Mouse (Mus musculus): ENCODE measurements around the gene Gpr161. TPM values are rescaled to one million over a fixed set of nuclear protein-coding genes. Genes with fewer than 3 reads are reported as not detected.
"Not testable (repeated sequence)": the region's sequence is repeated elsewhere in the genome, so short reads cannot be mapped to it uniquely, and the experiment has no call there.

Gene Gpr161
- polyA plus RNA-seq, 1 experiment from 2014 or later: 2.2 TPM

- peaks cover 68% of the 10 kb centered on the region for H3K36me3 ChIP-seq
- no peak overlapping the region for H3K27ac ChIP-seq
Observed at GRCm38 (mm10) chr1:165316361-165316760, 20.8 kb downstream of the Gpr161 start.

DNA sequence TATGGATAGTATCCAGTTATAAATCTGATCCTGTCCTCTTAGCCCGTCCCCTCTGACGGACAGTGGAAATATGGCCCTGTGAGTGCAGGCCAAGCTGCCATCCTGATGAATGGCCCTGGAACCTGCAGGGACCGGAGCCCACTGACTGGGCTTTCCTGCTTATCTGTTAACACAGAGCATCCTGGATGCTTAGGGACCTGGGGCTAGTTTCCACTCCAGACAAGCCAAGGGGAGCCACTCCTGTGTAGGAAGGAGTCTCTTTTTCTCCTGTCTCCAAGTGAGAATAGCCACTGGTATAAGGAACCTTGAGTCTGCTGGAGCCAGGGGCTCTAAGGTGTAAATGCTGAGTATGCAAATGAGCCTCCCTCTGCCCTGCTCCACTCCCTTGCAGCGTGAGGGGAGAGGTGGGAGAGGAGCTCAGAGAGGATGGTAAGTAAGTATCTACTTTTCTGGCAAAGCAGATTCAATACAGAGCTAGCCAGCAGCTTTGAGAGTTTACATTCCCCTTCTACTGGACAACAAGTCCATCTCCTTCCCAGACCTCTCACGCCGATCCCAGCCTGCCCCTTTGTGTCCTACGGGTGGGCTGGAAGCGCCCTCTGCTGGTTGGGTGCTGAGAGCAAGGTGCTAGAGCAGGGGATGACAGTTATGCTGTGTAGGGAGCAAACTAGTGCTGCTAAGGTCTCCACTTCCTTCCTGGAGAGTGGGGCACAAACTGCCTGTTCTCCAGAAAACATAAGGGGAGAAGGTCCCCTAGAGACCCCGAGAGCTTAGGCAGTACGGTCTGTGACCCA lies 24.7 kb downstream of the Gpr161 start:
- no peak; the same call in 1 of the 2 replicates for ATAC-seq (ENCODE audit: insufficient number of reproducible peaks, insufficient read depth, low FRiP score, low TSS enrichment, low read depth)
- no peak overlapping the region for H3K4me2 ChIP-seq
- H3K27ac ChIP-seq: no peak overlapping the region
- WGBS: 39% methylated on average over 10 of the region's 10 CpGs
- H3K36me3 ChIP-seq: peaks cover 70% of the 10 kb centered on the region
- H3K9ac ChIP-seq (replicated peaks): no peak overlapping the region
- no peaks in the 10 kb centered on the region for H3K4me1 ChIP-seq (replicated peaks)
- no peaks in the 10 kb centered on the region for H3K27me3 ChIP-seq
- H3K9me3 ChIP-seq: no peaks in the 10 kb centered on the region
- H3K4me3 ChIP-seq (replicated peaks): no peak overlapping the region

More at GRCm38 (mm10) chr1:165316361-165316760, 20.8 kb downstream of the Gpr161 start:
- Histone ChIP-seq H3K4me1 (replicated peaks) (no peaks in the 10 kb centered on the region), H3K4me3 (replicated peaks) (no peak overlapping the region), H3K9me3 (no peaks in the 10 kb centered on the region), H3K4me2 (no peak overlapping the region), H3K27me3 (no peaks in the 10 kb centered on the region), H3K9ac (replicated peaks) (no peak overlapping the region)
- 47% methylated on average over 11 of the region's 11 CpGs for WGBS
- no peak for ATAC-seq (ENCODE audit: insufficient number of reproducible peaks, insufficient read depth, low FRiP score, low TSS enrichment, low read depth)

DNA sequence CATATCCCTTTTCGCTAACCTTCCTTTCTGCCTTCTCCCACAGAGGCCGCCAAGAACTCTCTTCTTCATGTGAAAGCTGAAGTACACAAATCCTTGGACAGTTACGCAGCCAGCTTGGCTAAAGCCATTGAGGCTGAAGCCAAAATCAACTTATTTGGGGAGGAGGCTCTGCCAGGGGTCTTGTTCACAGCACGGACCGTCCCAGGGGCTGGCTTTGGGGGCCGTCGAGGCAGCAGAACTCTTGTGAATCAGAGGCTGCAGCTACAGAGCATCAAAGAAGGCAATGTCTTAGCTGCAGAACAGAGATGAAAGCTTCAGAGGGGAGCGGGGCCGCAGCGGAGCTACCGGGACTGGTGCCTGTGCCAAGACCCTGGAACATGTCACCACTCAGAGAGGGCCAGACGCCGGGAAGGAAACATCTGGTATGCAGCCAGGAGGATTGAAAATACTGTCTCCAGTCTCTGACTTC lies 25.8 kb downstream of the Gpr161 start:
- Histone ChIP-seq H3K27ac (no peak overlapping the region), H3K27me3 (no peaks in the 10 kb centered on the region)

DNA sequence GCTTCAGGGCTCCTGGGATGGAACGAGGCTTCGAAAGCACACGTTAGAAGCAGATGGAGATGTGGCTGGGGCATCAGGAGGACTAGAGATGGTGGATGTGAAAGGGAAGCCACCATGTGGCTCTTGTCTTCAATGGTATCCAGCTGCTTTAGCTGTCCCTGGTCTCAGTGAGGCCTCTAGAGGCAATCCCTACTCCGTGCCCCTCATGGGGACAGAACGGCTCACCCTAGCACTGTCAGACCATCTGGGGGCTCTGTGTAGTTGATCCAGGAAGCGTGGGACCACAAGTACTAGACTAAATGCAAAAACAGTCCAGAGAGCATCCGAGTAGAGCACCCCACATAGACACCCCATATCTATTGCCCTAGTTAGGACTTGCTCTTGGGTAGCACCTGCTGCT lies 26.3 kb downstream of the Gpr161 start:
- Histone ChIP-seq H3K4me1 (replicated peaks) (no peaks in the 10 kb centered on the region), H3K9ac (replicated peaks) (no peak overlapping the region), H3K4me3 (replicated peaks) (no peak overlapping the region), H3K36me3 (peaks cover 74% of the 10 kb centered on the region), H3K27ac (no peak overlapping the region), H3K9me3 (no peaks in the 10 kb centered on the region), H3K4me2 (no peak overlapping the region), H3K27me3 (no peaks in the 10 kb centered on the region)
- WGBS: 85% methylated on average over 7 of the region's 7 CpGs
- ATAC-seq (ENCODE audit: insufficient number of reproducible peaks, insufficient read depth, low FRiP score, low TSS enrichment, low read depth): no peak

More for the DNA sequence above, 25.8 kb downstream of the Gpr161 start:
- Histone ChIP-seq H3K9ac (replicated peaks) (no peak overlapping the region), H3K9me3 (no peaks in the 10 kb centered on the region), H3K4me3 (replicated peaks) (no peak overlapping the region), H3K4me2 (no peak overlapping the region), H3K4me1 (replicated peaks) (no peaks in the 10 kb centered on the region), H3K36me3 (peaks cover 77% of the 10 kb centered on the region)
- ATAC-seq (ENCODE audit: insufficient number of reproducible peaks, insufficient read depth, low FRiP score, low TSS enrichment, low read depth): no peak
- 80% methylated on average over 13 of the region's 13 CpGs for WGBS

GRCm38 (mm10) chr1:165322934-165323333 lies 27.3 kb downstream of the Gpr161 start:
- Histone ChIP-seq H3K9me3 (no peaks in the 10 kb centered on the region), H3K27ac (no peak overlapping the region), H3K27me3 (no peaks in the 10 kb centered on the region), H3K4me2 (no peak overlapping the region), H3K4me1 (replicated peaks) (peaks cover 10% of the 10 kb centered on the region), H3K4me3 (replicated peaks) (no peak overlapping the region), H3K36me3 (peaks cover 66% of the 10 kb centered on the region), H3K9ac (replicated peaks) (no peak overlapping the region)
- 82% methylated on average over 7 of the region's 7 CpGs for WGBS
- no peak for ATAC-seq (ENCODE audit: insufficient number of reproducible peaks, insufficient read depth, low FRiP score, low TSS enrichment, low read depth)

- Histone ChIP-seq H3K27me3 (no peaks in the 10 kb centered on the region), H3K9ac (replicated peaks) (no peak overlapping the region), H3K4me2 (no peak overlapping the region), H3K36me3 (peaks cover 30% of the 10 kb centered on the region), H3K27ac (0 out of 2 replicates have a peak overlapping the region, but pooled peaks have one; percentile 41), H3K4me3 (replicated peaks) (no peak overlapping the region), H3K9me3 (no peaks in the 10 kb centered on the region), H3K4me1 (replicated peaks) (peaks cover 16% of the 10 kb centered on the region)
- WGBS: 16% methylated on average over 2 of the region's 2 CpGs
- ATAC-seq (ENCODE audit: insufficient number of reproducible peaks, insufficient read depth, low FRiP score, low TSS enrichment, low read depth): no peak
Observed at GRCm38 (mm10) chr1:165327370-165327769, 31.8 kb downstream of the Gpr161 start.

DNA sequence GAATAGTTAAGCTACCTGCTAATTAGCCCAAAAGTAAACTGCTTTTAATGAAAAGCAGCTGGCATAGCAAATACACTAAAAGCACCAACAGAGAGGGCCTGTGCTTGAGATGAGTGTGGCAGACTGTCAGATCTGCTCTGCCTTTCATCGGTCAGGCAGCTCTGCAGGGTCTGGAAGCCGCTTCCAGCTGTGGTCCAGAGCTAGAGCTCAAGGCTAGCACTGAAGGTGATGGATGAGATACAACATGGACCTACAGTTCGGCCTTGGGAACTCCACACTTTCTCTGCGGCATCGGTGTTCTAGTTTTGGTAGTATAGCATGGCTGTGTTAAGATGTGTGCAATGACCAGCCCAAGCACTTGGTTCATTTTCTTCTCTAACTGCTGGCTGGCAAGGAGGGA lies 32.2 kb downstream of the Gpr161 start:
- no peaks in the 10 kb centered on the region for H3K27me3 ChIP-seq
- peak; percentile 63 for ATAC-seq (ENCODE audit: insufficient number of reproducible peaks, insufficient read depth, low FRiP score, low TSS enrichment, low read depth)
- no peak overlapping the region for H3K4me2 ChIP-seq
- peak overlapping the region; percentile 41 for H3K27ac ChIP-seq
- no peak overlapping the region for H3K9ac ChIP-seq (replicated peaks)
- no peaks in the 10 kb centered on the region for H3K9me3 ChIP-seq
- WGBS: 23% methylated on average over 5 of the region's 5 CpGs
- no peak overlapping the region for H3K4me3 ChIP-seq (replicated peaks)
- peaks cover 16% of the 10 kb centered on the region for H3K4me1 ChIP-seq (replicated peaks)
- H3K36me3 ChIP-seq: peaks cover 25% of the 10 kb centered on the region

- not testable (repeated sequence) for H3K4me3 ChIP-seq (replicated peaks); H3K9ac ChIP-seq (replicated peaks); ATAC-seq (ENCODE audit: insufficient number of reproducible peaks, insufficient read depth, low FRiP score, low TSS enrichment, low read depth); H3K4me2 ChIP-seq; H3K9me3 ChIP-seq; H3K27me3 ChIP-seq
- Histone ChIP-seq H3K27ac (peak overlapping the region; percentile 41; the same call in 1 of the 2 replicates), H3K4me1 (replicated peaks) (peaks cover 16% of the 10 kb centered on the region), H3K36me3 (peaks cover 17% of the 10 kb centered on the region)
- 90% methylated on average over 17 of the region's 17 CpGs for WGBS
Observed at GRCm38 (mm10) chr1:165328384-165329289, 33.0 kb downstream of the Gpr161 start.

- H3K4me1 ChIP-seq (replicated peaks): peaks cover 16% of the 10 kb centered on the region
- no peak for ATAC-seq (ENCODE audit: insufficient number of reproducible peaks, insufficient read depth, low FRiP score, low TSS enrichment, low read depth)
- H3K9me3 ChIP-seq: no peaks in the 10 kb centered on the region
- H3K36me3 ChIP-seq: peaks cover 4% of the 10 kb centered on the region; the same call in 1 of the 2 replicates
- no peak overlapping the region for H3K27ac ChIP-seq
- no peaks in the 10 kb centered on the region for H3K27me3 ChIP-seq
- H3K4me3 ChIP-seq (replicated peaks): no peak overlapping the region
- no peak overlapping the region for H3K9ac ChIP-seq (replicated peaks)
- H3K4me2 ChIP-seq: no peak overlapping the region
Observed at GRCm38 (mm10) chr1:165330859-165331258, 35.3 kb downstream of the Gpr161 start.

GRCm38 (mm10) chr1:165332797-165333196 lies 37.2 kb downstream of the Gpr161 start:
- no peaks in the 10 kb centered on the region for H3K27me3 ChIP-seq
- no peak for ATAC-seq (ENCODE audit: insufficient number of reproducible peaks, insufficient read depth, low FRiP score, low TSS enrichment, low read depth)
- no peak overlapping the region for H3K4me3 ChIP-seq (replicated peaks)
- 63% methylated on average over 3 of the region's 3 CpGs for WGBS
- H3K9me3 ChIP-seq: no peaks in the 10 kb centered on the region
- H3K36me3 ChIP-seq: no peaks in the 10 kb centered on the region; the same call in 1 of the 2 replicates
- H3K4me2 ChIP-seq: no peak overlapping the region
- peaks cover 7% of the 10 kb centered on the region for H3K4me1 ChIP-seq (replicated peaks)
- no peak overlapping the region for H3K27ac ChIP-seq
- no peak overlapping the region for H3K9ac ChIP-seq (replicated peaks)

DNA sequence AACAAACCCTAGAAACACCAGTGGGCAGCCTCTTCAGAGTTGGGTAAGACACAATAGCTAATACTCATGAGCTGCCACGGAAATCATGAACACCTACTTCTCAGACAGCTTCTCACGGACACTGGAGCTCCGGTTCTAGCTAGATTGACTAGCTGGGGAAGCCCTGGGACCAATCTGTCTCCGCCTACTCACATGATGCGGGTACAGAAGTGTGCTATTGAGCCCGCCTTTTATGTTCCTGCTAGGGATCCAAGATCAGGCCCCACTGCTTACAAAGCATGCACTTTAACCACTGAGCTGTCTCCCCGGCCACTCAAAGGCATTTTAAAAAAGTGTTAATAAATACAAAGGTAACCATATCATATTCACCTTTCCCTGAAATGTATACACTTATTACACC lies 46.5 kb downstream of the Gpr161 start:
- H3K9me3 ChIP-seq: no peaks in the 10 kb centered on the region
- WGBS: 73% methylated on average over 7 of the region's 7 CpGs

More for the DNA sequence above, 46.5 kb downstream of the Gpr161 start:
- no peak overlapping the region for H3K4me3 ChIP-seq (replicated peaks)
- H3K27me3 ChIP-seq: no peaks in the 10 kb centered on the region
- H3K4me2 ChIP-seq: no peak overlapping the region
- no peak for ATAC-seq (ENCODE audit: insufficient number of reproducible peaks, insufficient read depth, low FRiP score, low TSS enrichment, low read depth)
- H3K4me1 ChIP-seq (replicated peaks): peaks cover 8% of the 10 kb centered on the region
- no peak overlapping the region for H3K27ac ChIP-seq
- no peak overlapping the region for H3K9ac ChIP-seq (replicated peaks)
- H3K36me3 ChIP-seq: no peaks in the 10 kb centered on the region
